In genomic region chr6:126836628-126837027, GRCm38 (mm10) we compare ENCODE assay signal across 17 mouse cellular contexts. TPM values are rescaled to one million over a fixed set of nuclear protein-coding genes. Genes with fewer than 3 reads are reported as not detected.
"Had no signal": no experiment of that assay in that cellular context is flagged by ENCODE, and none has a peak within 500 bp of the region (broad histone marks: within the 10 kb centered on the region; RNA-seq: fewer than 3 reads in every experiment).

No protein-coding gene starts in this region.

- H3K27ac ChIP-seq: kidney, embryonic 15.5 days; limb, embryonic 12.5 days; liver, embryonic 15.5 days; neural tube, embryonic 13.5 days; stomach, embryonic 15.5 days had no signal

- DNase-seq: kidney, adult 2 months; kidney, postnatal 14 days; lung, adult 2 months; lung, postnatal 4 days; right cerebral cortex, postnatal 14 days; thymus, adult 2 months; thymus, postnatal 4 days had no signal

- ATAC-seq: lung, postnatal 0 days; midbrain, embryonic 16.5 days had no signal

- H3K9ac ChIP-seq: kidney, embryonic 15.5 days; limb, embryonic 12.5 days; liver, embryonic 15.5 days; neural tube, embryonic 13.5 days; stomach, embryonic 15.5 days had no signal

- H3K27me3 ChIP-seq: kidney, embryonic 15.5 days; limb, embryonic 12.5 days; liver, embryonic 15.5 days; megakaryocyte, embryonic 14.5 days; neural tube, embryonic 13.5 days; stomach, embryonic 15.5 days had no signal

- H3K4me3 ChIP-seq: kidney, embryonic 15.5 days; limb, embryonic 12.5 days; liver, embryonic 15.5 days; megakaryocyte, embryonic 14.5 days; neural tube, embryonic 13.5 days; stomach, embryonic 15.5 days had no signal

- H3K4me1 ChIP-seq: kidney, embryonic 15.5 days; limb, embryonic 12.5 days; liver, embryonic 15.5 days; neural tube, embryonic 13.5 days; stomach, embryonic 15.5 days had no signal

RNA-seq across cellular contexts. Expression of gene Akap3, which starts 16.3 kb away (rescaled TPM):
- polyA plus RNA-seq: limb, embryonic 12.5 days; liver, embryonic 11.5 days; liver, embryonic 15.5 days; lung, adult 2 months; lung, postnatal 0 days; neural tube, embryonic 13.5 days; spleen, adult 2 months; stomach, embryonic 15.5 days had no signal
